Mouse (Mus musculus) lung, postnatal 0 days (tissue): ENCODE data around the gene Gpr35.

Experiments used
- CTCF ChIP-seq: IDR thresholded peaks from 2 replicates; pipeline ENCODE4 v1.5.1; 2016; ENCODE audit warnings: antibody characterized with exemption, mild to moderate bottlenecking
- EP300 ChIP-seq: IDR thresholded peaks from 2 replicates; pipeline ENCODE4 v1.6.1; 2016; ENCODE audit warnings: antibody characterized with exemption, mild to moderate bottlenecking, control low read depth

DNA sequence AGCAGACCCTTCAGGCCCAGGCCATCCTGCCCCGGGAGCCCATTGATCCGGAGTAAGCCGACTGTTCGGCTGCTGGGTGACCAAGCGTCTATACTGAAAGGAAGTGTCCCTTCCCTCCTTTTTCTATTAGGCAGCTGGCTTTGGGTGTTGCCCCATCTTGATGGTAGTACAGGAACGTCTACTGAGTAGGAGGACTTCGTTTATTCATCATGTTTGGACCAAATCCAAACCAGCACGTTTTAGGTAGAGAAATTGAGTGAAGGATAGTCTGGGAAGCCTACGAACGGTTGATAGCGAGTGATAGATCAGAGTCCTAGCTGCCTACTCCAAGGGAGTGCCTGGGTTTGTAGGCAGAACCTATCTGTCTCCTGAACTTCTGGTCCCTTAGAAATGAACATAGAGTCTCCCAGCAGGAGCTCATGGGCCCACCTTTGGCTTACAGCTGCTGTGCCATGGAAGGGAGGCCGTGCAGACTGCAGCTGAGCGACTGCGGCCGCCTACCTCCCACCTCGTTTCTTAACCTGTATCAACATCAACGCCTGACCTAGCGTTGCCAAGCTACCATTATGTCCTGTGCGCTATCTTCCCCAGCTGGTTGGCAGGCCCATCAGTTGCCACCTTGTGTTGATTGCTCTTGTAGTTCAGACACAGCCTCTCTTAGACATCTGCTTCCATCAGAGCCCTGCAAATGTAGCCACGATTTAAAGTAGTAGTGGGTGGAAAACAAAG is 42.9 kb upstream of the Gpr35 start:
- TF ChIP-seq EP300 (no peak), CTCF (no peak)
